Mouse (Mus musculus) 416B (cell line): ENCODE results near the gene Ttc39a.

Source experiments
- DNase-seq: peaks from one replicate; pipeline ENCODE4 v3.0.0; 2011; ENCODE audit warnings: low read depth

The Ttc39a gene

GRCm38 (mm10) chr4:109420138-109420795, 13.8 kb downstream of the Ttc39a start:
- DNase-seq, result peak; percentile 28

DNA sequence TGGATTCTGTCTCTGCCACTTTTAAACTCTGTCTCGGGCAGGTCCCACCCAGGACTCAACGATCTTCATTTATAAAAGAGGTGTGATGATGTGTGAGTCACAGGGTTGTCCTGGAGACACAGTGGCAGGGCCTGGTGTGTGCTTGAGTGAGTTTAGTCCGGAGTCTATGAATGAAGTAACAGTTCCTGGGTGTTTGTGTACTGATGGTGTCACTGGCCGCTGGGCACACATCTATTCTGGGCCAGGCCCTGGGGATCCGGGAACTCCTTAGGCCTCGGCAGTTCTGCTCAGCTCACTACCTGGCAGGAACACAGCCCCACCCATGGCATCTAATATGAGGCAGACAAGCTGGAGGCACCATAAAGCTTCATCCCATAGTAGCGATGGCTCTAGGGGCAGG, 15.2 kb downstream of the Ttc39a start:
- DNase-seq, result no peak

DNA sequence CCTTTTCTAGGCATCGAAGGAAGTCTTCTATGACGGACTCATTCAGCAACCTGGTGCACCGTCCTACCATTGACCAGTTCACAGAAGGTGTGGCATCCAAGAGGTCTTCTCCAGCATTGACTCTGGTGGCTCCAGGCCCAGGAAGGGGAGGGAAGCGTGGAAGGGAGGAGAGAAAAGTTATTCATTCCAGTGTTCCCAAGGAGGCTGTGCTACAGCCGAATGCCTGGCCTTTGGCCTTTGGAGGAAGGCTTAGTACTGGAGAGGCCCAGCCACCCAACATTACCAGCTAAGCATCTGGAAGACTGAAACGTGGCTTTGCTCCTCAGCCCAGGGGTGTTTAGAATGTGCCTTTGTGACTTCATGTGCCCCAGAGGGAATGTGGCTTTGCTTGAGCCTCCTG, 16.0 kb downstream of the Ttc39a start:
- no peak for DNase-seq

GRCm38 (mm10) chr4:109423438-109423837, 17.0 kb downstream of the Ttc39a start:
- DNase-seq, result no peak

DNA sequence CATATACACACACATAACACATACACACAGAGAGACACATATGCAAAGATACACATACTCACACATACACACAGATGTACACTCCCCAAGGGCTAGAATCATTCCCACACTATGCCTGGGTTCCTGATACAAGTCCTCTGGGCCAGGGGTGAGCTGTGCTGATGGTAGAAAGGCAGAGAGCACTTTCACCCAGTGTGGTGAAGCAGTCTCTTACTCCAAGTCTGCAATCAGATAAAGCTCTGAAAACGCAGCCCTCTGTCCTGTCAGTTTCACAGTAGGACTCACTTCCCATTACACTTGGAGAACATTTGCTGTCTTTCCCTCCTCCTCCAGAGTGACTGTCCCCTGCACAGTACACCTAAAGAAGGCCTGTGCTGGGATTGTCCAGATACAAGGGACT, 20.6 kb downstream of the Ttc39a start:
- no peak for DNase-seq

DNA sequence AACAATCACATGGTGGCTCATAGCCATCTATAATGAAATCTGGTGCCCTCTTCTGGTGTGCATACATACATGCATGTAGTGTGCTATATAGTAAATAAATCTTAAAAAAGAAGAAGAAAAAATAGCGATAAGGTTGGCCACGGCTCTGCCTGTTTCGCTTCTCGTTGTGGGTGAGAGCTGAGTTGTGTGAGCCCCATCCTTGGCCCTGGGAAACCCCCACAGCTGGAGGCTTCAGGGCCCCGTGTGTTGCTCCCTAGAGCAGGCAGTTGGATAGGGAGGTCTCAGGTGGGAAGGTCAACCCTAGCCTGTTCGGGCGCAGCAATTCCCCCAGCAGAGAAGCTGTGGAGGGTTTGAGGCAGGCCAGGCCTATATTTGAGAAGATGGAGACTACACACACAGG, 23.8 kb downstream of the Ttc39a start:
- no peak for DNase-seq

DNA sequence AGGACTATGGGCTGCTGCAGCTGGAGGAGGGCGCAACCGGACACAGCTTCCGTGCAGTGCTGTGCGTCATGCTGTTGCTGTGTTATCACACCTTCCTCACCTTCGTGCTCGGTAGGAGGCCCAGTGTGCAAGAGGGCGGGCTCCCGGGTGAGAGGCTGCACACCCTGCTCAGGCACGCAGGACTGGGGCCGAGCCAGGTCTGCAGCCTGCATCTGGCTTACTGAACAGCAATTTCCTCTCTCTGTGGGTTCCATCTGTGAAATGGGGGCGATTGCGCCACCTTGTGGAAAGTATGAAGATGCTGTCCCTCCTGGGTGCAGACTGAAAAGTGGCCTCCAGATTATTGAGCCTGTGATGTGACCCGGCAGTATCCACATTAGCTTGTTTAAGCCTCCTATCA, 24.4 kb downstream of the Ttc39a start:
- DNase-seq, result peak; percentile 87

DNA sequence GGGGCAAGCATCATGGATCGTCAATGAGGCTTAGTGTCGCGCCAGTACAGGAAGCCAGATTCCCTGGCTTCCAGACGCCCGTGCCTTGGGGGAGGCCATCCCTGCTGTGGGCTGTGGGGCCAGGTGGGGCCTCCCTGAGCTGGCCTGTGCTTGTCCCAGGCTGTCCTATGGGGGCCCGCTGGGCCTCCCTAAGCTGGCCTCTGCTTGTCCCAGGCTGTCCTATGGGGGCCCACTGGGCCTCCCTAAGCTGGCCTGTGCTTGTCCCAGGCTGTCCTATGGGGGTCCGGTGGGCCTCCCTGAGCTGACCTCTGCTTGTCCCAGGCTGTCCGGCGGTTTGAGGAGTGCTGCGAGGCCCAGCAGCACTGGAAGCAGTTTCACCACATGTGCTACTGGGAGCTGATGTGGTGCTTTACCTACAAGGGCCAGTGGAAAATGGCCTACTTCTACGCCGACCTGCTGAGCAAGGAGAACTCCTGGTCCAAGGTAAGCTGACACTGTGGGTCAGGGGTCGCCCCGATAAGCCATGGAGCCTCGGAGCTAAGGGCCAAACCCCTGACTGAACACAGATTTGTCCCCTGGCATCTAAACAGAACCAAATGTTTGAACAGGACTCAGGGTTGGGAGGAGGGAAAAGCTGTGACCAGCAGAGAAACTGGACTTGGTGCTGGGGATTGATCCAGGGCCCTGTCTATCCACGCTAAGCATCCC, 26.4 kb downstream of the Ttc39a start:
- no peak for DNase-seq

GRCm38 (mm10) chr4:109433641-109434040, 27.2 kb downstream of the Ttc39a start:
- peak; percentile 31 for DNase-seq

DNA sequence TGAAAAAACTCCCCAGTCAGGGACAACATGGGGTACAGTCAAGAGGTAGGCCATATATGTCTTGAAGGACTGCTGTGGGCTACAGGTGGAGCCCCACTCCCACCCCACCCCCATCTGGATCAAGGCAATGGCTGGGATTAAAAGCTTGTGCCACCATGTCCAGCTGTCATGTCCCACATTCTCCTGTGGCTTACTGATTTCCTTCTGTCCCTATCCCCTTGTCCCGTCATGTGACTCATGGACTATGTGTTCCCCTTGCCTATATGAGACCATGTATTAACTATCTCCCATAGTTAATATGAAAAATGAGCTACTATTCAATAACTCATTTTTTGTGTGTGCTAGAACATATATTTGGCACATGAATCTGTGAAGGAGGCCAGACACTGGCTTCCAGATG, 27.8 kb downstream of the Ttc39a start:
- DNase-seq, result no peak

DNA sequence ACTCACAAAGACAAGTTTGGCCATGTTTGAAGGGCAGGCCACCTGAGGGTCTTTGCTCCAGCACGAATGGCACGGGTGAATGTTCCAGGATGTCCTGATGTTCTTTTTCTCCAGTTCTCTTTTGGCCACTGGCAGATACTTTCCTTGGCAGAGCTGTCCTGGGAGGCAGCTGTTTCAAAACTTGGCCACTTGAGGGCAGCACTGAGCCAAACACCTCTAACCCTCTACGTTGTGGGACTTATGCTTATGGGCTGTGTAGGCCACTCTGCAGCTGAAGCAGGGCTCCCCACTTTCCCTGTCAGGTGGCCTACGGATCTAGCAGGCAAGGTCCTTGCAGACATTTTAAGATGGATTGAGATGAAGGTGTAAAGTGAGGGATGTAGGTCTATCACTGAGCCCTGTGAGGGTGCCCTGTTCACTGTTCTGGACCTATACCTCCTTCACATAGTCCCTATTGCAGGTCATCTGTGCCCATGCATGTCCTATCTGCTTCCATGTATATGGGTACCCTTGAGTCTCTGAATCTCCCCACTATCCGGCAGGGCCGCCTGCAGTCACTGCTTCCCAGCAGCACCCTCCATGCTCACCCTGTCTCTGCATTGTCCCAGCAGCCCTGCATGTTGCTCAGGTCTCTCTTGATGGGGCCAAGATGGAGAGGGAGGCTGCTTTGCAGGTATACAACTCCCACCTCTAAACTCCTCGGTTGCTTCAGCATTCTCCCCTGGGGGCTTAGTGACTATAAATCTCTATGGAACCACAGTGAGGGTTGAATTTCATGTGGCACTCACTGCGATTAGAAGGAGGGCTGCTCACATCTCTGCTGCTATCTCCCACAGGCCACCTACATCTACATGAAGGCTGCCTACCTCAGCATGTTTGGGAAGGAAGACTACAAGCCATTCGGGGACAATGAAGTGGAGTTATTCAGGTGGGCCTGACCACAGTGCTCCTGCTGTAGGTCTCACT, 31.8 kb downstream of the Ttc39a start:
- peak; percentile 79 for DNase-seq

DNA sequence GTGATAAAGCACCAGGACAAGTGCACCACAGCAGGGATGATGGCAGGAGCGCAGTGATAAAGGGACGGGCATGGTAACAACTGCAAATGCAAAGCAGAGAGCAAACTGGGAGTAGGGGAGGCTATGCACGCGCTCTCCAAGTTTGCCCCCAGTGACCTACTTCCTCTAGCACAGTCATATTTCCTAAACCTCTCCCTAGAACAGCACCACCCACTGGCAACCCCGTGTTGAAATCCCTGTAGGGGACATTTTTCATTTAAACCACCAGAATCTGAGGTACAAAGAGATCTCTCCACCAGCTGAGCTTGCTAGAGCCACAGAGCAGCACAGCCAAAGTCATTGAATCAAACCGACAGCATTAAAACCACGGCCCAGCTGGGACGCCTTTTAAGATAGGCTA, 32.7 kb downstream of the Ttc39a start:
- peak; percentile 59 for DNase-seq

GRCm38 (mm10) chr4:109439825-109440248, 33.4 kb downstream of the Ttc39a start:
- DNase-seq, result no peak

DNA sequence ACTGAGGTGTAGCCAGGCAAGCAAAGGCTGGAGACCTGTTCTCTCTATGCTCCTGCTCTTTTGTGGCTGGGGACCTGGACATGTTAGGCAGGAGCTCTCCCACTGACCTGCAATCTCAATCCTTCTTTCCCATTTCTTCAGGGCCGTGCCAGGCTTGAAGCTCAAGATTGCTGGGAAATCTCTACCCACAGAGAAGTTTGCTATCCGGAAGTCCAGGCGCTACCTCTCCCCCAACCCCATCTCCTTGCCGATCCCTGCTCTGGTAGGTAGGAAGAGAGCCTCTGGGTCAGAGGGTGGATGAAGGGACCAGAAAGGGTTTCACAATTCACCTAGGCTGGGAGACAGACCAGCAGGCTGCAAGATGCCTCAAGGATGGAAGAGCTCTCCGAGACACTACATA, 34.0 kb downstream of the Ttc39a start:
- DNase-seq, result no peak

GRCm38 (mm10) chr4:109441000-109441399, 34.6 kb downstream of the Ttc39a start:
- DNase-seq, result no peak

- DNase-seq, result no peak
Measured at GRCm38 (mm10) chr4:109442126-109442525, 35.7 kb downstream of the Ttc39a start.

GRCm38 (mm10) chr4:109442649-109443048, 36.2 kb downstream of the Ttc39a start:
- no peak for DNase-seq

GRCm38 (mm10) chr4:109444471-109444870, 38.0 kb downstream of the Ttc39a start:
- no peak for DNase-seq

DNA sequence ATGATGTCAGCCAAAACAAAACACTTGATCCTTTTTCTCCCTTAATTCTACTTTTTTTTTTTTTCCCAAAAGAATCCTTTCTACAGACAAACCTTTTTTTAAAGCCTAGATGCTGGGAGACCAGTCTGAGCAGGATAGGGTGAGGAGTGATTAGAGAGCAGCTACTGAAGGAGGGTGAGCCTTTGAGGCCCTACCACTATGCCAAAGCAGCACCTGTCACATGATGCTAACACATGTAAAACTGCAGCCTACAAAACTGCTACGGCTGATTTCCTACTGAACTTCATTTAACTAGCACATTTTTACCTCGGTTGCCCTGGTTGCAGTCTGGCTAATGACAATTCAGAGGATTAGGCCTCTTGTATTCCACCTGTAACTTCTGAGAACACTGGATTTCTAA, 38.5 kb downstream of the Ttc39a start:
- no peak for DNase-seq

DNA sequence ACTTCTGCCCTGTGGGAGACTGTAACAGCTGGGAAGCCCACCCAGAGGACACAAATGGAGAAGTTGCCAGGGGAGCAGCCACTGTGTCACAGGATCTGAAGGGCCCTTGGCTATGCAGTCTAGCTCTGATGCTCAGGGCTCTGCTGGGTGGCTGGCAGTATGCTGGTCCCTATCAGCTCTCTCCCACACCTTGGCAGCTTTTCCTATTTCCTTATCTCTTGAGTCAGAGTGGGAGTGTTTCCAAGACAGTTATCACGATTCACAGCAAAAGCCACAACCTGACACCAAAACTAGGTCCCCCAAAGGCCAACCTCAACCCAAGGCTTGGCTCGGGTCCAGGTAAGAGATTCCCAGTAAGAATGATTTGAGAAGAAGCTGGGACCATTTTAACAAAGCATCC, 39.0 kb downstream of the Ttc39a start:
- DNase-seq, result peak; percentile 97

DNA sequence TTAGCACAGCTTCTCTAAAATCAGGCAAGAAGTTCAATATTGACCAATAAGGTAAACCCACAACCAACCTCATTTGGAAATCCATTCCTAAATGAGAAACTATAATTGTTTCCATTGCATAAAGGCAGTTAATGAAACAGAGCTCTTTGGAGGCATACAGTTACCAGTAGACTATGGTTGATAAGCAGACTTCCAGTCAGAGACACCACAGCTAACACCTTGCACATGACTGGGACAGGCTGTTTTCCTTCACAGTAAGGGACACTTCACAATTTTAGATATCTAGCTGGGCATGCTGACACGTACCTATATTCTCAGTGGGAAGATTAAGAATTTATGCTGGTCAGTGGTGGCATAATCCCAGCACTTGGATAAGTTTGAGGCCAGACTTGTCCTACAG, 39.5 kb downstream of the Ttc39a start:
- DNase-seq, result peak; percentile 80

DNA sequence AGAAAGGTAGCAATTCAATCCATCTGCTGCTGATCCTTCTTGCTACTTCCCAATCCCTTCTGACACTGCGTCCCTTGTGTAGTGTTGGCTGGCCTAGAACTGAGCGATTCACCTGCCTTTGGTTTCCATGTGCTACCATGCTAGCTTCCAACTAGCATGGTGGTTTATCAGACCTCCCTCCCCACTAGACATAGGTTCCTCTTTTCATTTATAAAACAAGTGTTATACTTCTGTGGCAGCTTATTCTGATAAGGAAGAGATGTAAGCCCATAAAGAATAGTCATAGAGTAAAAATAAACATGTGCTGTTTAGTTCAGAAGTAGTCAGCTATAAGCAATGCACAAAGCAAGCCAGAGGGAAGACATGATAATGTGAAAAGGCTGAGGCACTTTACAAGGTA, 42.1 kb downstream of the Ttc39a start:
- DNase-seq, result peak; percentile 50

DNA sequence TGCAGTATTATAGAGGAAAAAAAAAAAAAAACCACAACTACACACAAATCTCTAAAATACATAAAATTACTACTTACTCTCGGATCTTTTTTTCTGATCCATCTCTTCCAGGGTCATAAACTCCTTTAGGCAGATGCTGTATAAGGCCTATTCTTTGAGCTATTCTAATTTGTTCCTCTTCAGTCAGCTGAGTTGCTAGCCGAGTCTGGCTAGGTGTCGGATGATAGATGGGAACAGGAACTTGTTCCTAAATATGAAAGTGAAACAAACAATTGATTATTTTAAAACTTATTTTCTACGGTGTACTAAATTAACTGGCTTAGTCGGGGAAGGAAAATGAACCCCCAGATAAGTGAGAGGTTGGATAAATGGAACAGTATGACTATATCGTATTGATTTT, 50.4 kb downstream of the Ttc39a start:
- no peak for DNase-seq
